Mouse (Mus musculus) intestine, embryonic 14.5 days (tissue): ENCODE measurements around the gene Ntf5. TPM values are rescaled to one million over a fixed set of nuclear protein-coding genes. Genes with fewer than 3 reads are reported as not detected.

ENCODE experiments used
- ATAC-seq: fragments of 200-750 bp; cut with Nextera tagmentation; replicated peaks from 2 replicates; pipeline ENCODE4 v1.8.0; 2017; ENCODE audit warnings: low read depth, moderate number of reproducible peaks, moderate TSS enrichment, moderate library complexity; ENCODE audit not compliant: low FRiP score, low TSS enrichment
- DNase-seq: peaks from one replicate; pipeline ENCODE4 v3.0.0-alpha.2; 2018; ENCODE audit warnings: low spot score
- H3K27ac ChIP-seq: fragments of 300-500 bp; sonication (generic); 2 replicates; pipeline ENCODE4 v1.5.1; 2014; ENCODE audit warnings: low read depth, mild to moderate bottlenecking, control low read depth
- H3K27me3 ChIP-seq: fragments of 300-500 bp; sonication (generic); replicated peaks from 2 replicates; pipeline ENCODE4 v1.6.1; 2014; ENCODE audit warnings: low read length, control low read depth; ENCODE audit not compliant: control insufficient read depth, insufficient read depth
- H3K36me3 ChIP-seq: fragments of 300-500 bp; sonication (generic); 2 replicates; pipeline ENCODE4 v1.6.1; 2014; ENCODE audit warnings: low read length, control low read depth; ENCODE audit not compliant: control insufficient read depth, insufficient read depth
- H3K4me1 ChIP-seq: fragments of 300-500 bp; sonication (generic); replicated peaks from 2 replicates; pipeline ENCODE4 v1.6.1; 2014; ENCODE audit warnings: low read length, control low read depth, mixed read lengths; ENCODE audit not compliant: control insufficient read depth, insufficient read depth
- H3K4me2 ChIP-seq: fragments of 300-500 bp; sonication (generic); 2 replicates; pipeline ENCODE4 v1.6.1; 2014; ENCODE audit warnings: low read length
- H3K4me3 ChIP-seq: fragments of 300-500 bp; sonication (generic); 2 replicates; pipeline ENCODE4 v1.5.1; 2014; ENCODE audit warnings: low read depth, low read length, control low read depth, mixed read lengths
- H3K9ac ChIP-seq: fragments of 300-500 bp; sonication (generic); 2 replicates; pipeline ENCODE4 v1.6.1; 2014; ENCODE audit warnings: mild to moderate bottlenecking, low read length
- H3K9me3 ChIP-seq: fragments of 300-500 bp; sonication (generic); 2 replicates; pipeline ENCODE4 v1.6.1; 2016; ENCODE audit warnings: low read length, control low read depth; ENCODE audit not compliant: control insufficient read depth
- WGBS: fragments of 180-500 bp; shearing (Covaris S2); extraction: QIAGEN DNeasy Blood & Tissue Kit; methylation state at CpG from one replicate; pipeline ENCODE4 v1.1.7; 2014; 5-methylcytosine and 5-hydroxymethylcytosine counted together
- polyA plus RNA-seq: library from polyadenylated mRNA; unstranded; fragments of >200 nt; fragmentation: Nextera tagmentation; extraction: Ambion mirVana; gene quantifications from 2 replicates; pipeline ENCODE4 v1.2.1, GENCODE M21; 2014

Ntf5 gene
- polyA plus RNA-seq: 2.3 and 3.9 TPM in 2 replicates

GRCm38 (mm10) chr7:45413113-45413863, at the start of gene Ntf5:
Ntf5 (plus strand) TSS chr7:45413695.
- Histone ChIP-seq H3K27me3 (peaks cover 73% of the 10 kb centered on the region), H3K9ac (peak within 1 kb of the TSS; percentile 59), H3K36me3 (no peaks in the 10 kb centered on the region), H3K4me1 (peaks cover 30% of the 10 kb centered on the region), H3K4me3 (peak within 1 kb of the TSS; percentile 52), H3K27ac (peak within 1 kb of the TSS; percentile 73), H3K4me2 (peak within 1 kb of the TSS; percentile 89), H3K9me3 (no peaks in the 10 kb centered on the region)
- peak; percentile 57 for ATAC-seq
- DNase-seq: peak; percentile 73
- under 1% methylated on average over 45 of the region's 45 CpGs for WGBS

GRCm38 (mm10) chr7:45363983-45364382, 49.5 kb upstream of the Ntf5 start:
- ATAC-seq: no peak
- Histone ChIP-seq H3K27ac (no peak overlapping the region), H3K27me3 (peaks cover 62% of the 10 kb centered on the region)

GRCm38 (mm10) chr7:45365742-45366651, 47.5 kb upstream of the Ntf5 start:
- ATAC-seq (no peak), DNase-seq (peak; percentile 85)
- Histone ChIP-seq H3K4me3 (peak overlapping the region; percentile 52), H3K27ac (no peak overlapping the region), H3K27me3 (peaks cover 60% of the 10 kb centered on the region), H3K36me3 (no peaks in the 10 kb centered on the region), H3K4me2 (peak overlapping the region; percentile 99), H3K4me1 (peaks cover 23% of the 10 kb centered on the region), H3K9me3 (no peaks in the 10 kb centered on the region), H3K9ac (peak overlapping the region; percentile 56)
- 4% methylated on average over 31 of the region's 35 CpGs for WGBS

More at GRCm38 (mm10) chr7:45363983-45364382, 49.5 kb upstream of the Ntf5 start:
- Histone ChIP-seq H3K4me3 (no peak overlapping the region), H3K36me3 (no peaks in the 10 kb centered on the region), H3K4me1 (peaks cover 19% of the 10 kb centered on the region), H3K9me3 (no peaks in the 10 kb centered on the region), H3K9ac (no peak overlapping the region), H3K4me2 (no peak overlapping the region)
- WGBS: 71% methylated on average over 2 of the region's 2 CpGs
- no peak for DNase-seq

- H3K4me1 ChIP-seq: peaks cover 24% of the 10 kb centered on the region
- peaks cover 55% of the 10 kb centered on the region for H3K27me3 ChIP-seq
- WGBS: 0% methylated on average over 18 of the region's 26 CpGs
- no peaks in the 10 kb centered on the region for H3K9me3 ChIP-seq
- peak within 1 kb of the TSS; percentile 99 for H3K4me2 ChIP-seq
- ATAC-seq (peak; percentile 17), DNase-seq (peak; percentile 78)
- H3K27ac ChIP-seq: peak within 1 kb of the TSS; percentile 47; the same call in 1 of the 2 replicates
- peak within 1 kb of the TSS; percentile 52 for H3K4me3 ChIP-seq
- H3K36me3 ChIP-seq: no peaks in the 10 kb centered on the region
- peak within 1 kb of the TSS; percentile 56 for H3K9ac ChIP-seq
These were observed 46.9 kb upstream of the Ntf5 start, which contains the start of gene Ppfia3 for GRCm38 (mm10) chr7:45366652-45367019. Ppfia3 (minus strand) TSS chr7:45367019.

GRCm38 (mm10) chr7:45367020-45367880, 46.2 kb upstream of the Ntf5 start:
- DNase-seq: peak; percentile 99
- peak overlapping the region; percentile 56 for H3K9ac ChIP-seq
- no peaks in the 10 kb centered on the region for H3K9me3 ChIP-seq
- peaks cover 20% of the 10 kb centered on the region; the same call in 1 of the 2 replicates for H3K4me1 ChIP-seq
- ATAC-seq: peak; percentile 76
- WGBS: under 1% methylated on average over 69 of the region's 70 CpGs
- H3K4me2 ChIP-seq: peak overlapping the region; percentile 99
- peaks cover 4% of the 10 kb centered on the region; the same call in 1 of the 2 replicates for H3K36me3 ChIP-seq
- peak overlapping the region; percentile 52 for H3K4me3 ChIP-seq
- peaks cover 49% of the 10 kb centered on the region for H3K27me3 ChIP-seq
- peak overlapping the region; percentile 47; the same call in 1 of the 2 replicates for H3K27ac ChIP-seq

GRCm38 (mm10) chr7:45368178-45368577, 45.3 kb upstream of the Ntf5 start:
- peak overlapping the region; percentile 99; the same call in 1 of the 2 replicates for H3K4me2 ChIP-seq
- H3K9ac ChIP-seq: no peak overlapping the region
- no peak overlapping the region for H3K27ac ChIP-seq
- H3K9me3 ChIP-seq: no peaks in the 10 kb centered on the region
- H3K36me3 ChIP-seq: peaks cover 12% of the 10 kb centered on the region
- peaks cover 15% of the 10 kb centered on the region; the same call in 1 of the 2 replicates for H3K4me1 ChIP-seq
- ATAC-seq (no peak), DNase-seq (no peak)
- H3K27me3 ChIP-seq: peaks cover 42% of the 10 kb centered on the region
- H3K4me3 ChIP-seq: peak overlapping the region; percentile 52; the same call in 1 of the 2 replicates
- 78% methylated on average over 15 of the region's 15 CpGs for WGBS

GRCm38 (mm10) chr7:45369022-45369745, 44.3 kb upstream of the Ntf5 start:
- H3K4me1 ChIP-seq: peaks cover 15% of the 10 kb centered on the region; the same call in 1 of the 2 replicates
- H3K36me3 ChIP-seq: peaks cover 22% of the 10 kb centered on the region
- H3K27ac ChIP-seq: no peak overlapping the region
- peaks cover 32% of the 10 kb centered on the region for H3K27me3 ChIP-seq
- H3K9me3 ChIP-seq: no peaks in the 10 kb centered on the region
- WGBS: 71% methylated on average over 16 of the region's 16 CpGs
- no peak for ATAC-seq
- DNase-seq: no peak
- H3K4me2 ChIP-seq: no peak overlapping the region; the same call in 1 of the 2 replicates
- 0 out of 2 replicates have a peak overlapping the region, but pooled peaks have one; percentile 48 for H3K4me3 ChIP-seq
- H3K9ac ChIP-seq: no peak overlapping the region
